Mouse (Mus musculus) cortical plate, adult 2 months (tissue): ENCODE data around the gene Gls2. TPM values are rescaled to one million over a fixed set of nuclear protein-coding genes. Genes with fewer than 3 reads are reported as not detected.
A peak's percentile ranks its signal among the peaks of the same experiment; 100 is the strongest.
"Not testable (repeated sequence)": the region's sequence is repeated elsewhere in the genome, so short reads cannot be mapped to it uniquely, and the experiment has no call there.

Experiments used
- H3K27ac ChIP-seq: fragments of 200-500 bp; 2 replicates; pipeline ENCODE4 v1.5.1; 2012; ENCODE audit warnings: low read length, control low read depth, inconsistent platforms; ENCODE audit not compliant: insufficient read depth
- H3K4me1 ChIP-seq: fragments of 200-500 bp; 2 replicates; pipeline ENCODE4 v1.6.1; 2011; ENCODE audit warnings: low read length; ENCODE audit not compliant: control insufficient read depth, insufficient read depth
- H3K4me3 ChIP-seq: fragments of 200-500 bp; 2 replicates; pipeline ENCODE4 v1.5.1; 2011; ENCODE audit warnings: mild to moderate bottlenecking, low read length, control low read depth; ENCODE audit not compliant: insufficient read depth
- CTCF ChIP-seq: fragments of 200-500 bp; IDR thresholded peaks from 2 replicates; pipeline ENCODE4 v1.5.1; 2011; ENCODE audit warnings: mild to moderate bottlenecking, control low read depth, low read length; ENCODE audit not compliant: insufficient read depth; ENCODE audit errors: extremely low read depth
- POLR2A ChIP-seq: fragments of 200-500 bp; IDR thresholded peaks from 2 replicates; pipeline ENCODE4 v1.6.1; 2011; ENCODE audit warnings: mild to moderate bottlenecking, low read length, control low read depth; ENCODE audit not compliant: insufficient read depth; ENCODE audit errors: extremely low read depth
- polyA plus RNA-seq: library from polyadenylated mRNA; depleted of rRNA; stranded (reverse); fragments of >200 nt; gene quantifications from 2 replicates; pipeline ENCODE4 v1.2.3, GENCODE M21; 2012

The Gls2 gene
- polyA plus RNA-seq, 1 experiment, result 54.8 TPM

DNA sequence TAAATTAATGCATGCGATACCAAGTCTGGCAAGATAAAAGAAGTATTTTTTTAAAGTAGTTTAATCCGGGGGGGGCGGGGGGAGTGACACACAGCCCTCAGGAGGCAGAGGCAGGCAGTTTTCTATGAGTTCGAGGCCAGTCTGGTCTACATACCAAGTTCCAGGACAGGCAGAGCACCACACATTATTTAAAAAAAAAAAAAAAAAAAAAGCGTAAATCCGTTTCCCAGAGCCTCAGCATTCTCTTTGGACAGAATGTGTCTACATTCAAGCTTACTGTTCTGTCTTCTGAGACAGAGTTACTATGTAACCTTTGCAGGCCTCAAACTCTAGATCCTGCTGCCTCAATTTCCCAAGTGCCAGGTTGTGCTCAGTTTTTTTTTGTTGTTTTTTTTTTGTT, 17.9 kb downstream of the Gls2 start:
- H3K4me3 ChIP-seq, result peak overlapping the region; percentile 39

DNA sequence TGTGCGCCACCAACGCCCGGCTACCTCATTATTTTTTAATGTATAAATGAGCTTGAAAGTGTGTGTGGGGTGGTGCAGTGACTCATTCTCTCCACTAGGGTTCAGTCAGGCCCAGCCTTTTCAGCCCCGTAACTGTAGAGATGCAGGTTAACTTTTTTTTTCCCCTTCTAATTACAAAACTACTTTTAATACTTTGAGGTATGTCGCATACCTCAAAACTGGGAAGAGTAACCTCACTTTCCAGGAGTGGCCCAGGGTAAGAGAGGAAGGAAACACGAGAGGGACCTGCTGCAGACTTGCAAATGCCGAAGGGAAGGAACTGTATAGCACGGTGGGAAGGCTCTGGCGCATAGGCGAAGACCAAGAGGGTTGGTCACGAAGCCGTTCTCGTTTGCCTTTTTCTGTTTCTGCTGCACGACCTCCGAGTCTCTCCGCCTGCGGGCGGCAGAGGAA, 18.6 kb downstream of the Gls2 start:
- peak; percentile 66 for TF ChIP-seq CTCF
- no peak for TF ChIP-seq POLR2A
- no peak overlapping the region for H3K27ac ChIP-seq
- H3K4me1 ChIP-seq, result 0 out of 2 replicates have a peak, but pooled peaks cover 3% of the 10 kb centered on the region
- H3K4me3 ChIP-seq, result peak overlapping the region; percentile 23; the same call in 1 of the 2 replicates

More for the DNA sequence above, 17.9 kb downstream of the Gls2 start:
- Histone ChIP-seq H3K4me1 (0 out of 2 replicates have a peak, but pooled peaks cover 3% of the 10 kb centered on the region), H3K27ac (no peak overlapping the region)
- TF ChIP-seq CTCF (no peak), POLR2A (no peak)

DNA sequence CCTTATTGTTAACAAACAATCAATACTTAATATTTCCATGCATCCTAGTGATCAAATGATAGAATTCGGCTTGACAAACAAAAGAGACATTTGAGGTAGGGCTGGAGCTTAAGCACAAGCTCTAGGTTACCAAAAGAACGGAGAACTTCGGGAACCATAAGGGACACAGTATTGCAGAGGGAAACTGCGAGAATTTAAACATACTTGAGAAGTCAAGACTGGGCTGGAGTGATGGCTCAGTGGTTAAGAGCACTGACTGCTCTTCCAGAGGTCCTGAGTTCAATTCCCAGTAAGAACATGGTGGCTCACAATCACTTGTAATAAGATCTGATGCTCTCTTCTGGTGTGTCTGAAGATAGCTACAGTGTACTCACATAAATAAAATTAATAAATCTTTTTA, 19.9 kb downstream of the Gls2 start:
- not testable (repeated sequence) for H3K4me1 ChIP-seq, H3K27ac ChIP-seq, H3K4me3 ChIP-seq

- TF ChIP-seq CTCF (no peak), POLR2A (no peak)
- H3K27ac ChIP-seq, result no peak overlapping the region
- no peak overlapping the region for H3K4me3 ChIP-seq
Observed at GRCm38 (mm10) chr10:128214981-128215380, 20.7 kb downstream of the Gls2 start.

DNA sequence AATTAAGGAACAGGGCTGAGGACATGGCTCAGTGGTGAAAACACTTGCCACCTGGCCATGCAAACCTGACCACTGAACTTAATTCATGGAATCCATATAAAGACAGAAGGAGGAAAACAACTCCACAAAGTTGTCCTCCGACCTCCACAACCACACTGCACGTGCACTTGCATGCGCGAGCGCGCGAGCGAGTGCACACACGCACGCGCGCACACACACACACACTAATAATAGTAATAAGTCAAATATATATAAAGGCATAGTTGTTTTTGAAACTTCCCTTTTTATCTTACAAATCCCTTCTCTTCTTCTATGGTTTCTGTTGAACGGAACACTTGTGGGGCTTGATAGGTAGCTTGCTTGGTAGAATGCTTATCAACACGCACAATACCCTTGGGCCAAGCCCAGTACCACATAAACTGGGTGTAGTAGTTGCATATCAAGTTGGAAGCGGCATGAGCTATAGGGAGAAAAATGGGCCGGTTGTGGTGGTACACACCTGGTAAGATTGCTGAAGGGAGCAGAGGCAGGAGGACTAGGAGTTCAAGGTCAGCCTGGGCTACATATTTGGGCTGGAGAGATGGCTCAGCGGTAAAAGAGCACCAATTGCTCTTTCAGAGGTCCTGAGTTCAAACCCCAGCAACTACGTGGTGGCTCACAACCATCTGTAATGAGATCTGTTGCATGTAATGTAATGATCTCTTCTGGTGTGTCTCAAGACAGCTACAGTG, 24.3 kb downstream of the Gls2 start:
- no peak for TF ChIP-seq POLR2A
- TF ChIP-seq CTCF, result no peak

More at GRCm38 (mm10) chr10:128214981-128215380, 20.7 kb downstream of the Gls2 start:
- H3K4me1 ChIP-seq, result 0 out of 2 replicates have a peak, but pooled peaks cover 3% of the 10 kb centered on the region

GRCm38 (mm10) chr10:128221533-128222286, 27.5 kb downstream of the Gls2 start:
- no peak for TF ChIP-seq POLR2A
- no peak for TF ChIP-seq CTCF
- no peaks in the 10 kb centered on the region; the same call in 1 of the 2 replicates for H3K4me1 ChIP-seq
- H3K27ac ChIP-seq, result no peak overlapping the region
- H3K4me3 ChIP-seq, result no peak overlapping the region

More for the DNA sequence above, 24.3 kb downstream of the Gls2 start:
- no peaks in the 10 kb centered on the region for H3K4me1 ChIP-seq
- no peak overlapping the region for H3K27ac ChIP-seq
- H3K4me3 ChIP-seq, result no peak overlapping the region

DNA sequence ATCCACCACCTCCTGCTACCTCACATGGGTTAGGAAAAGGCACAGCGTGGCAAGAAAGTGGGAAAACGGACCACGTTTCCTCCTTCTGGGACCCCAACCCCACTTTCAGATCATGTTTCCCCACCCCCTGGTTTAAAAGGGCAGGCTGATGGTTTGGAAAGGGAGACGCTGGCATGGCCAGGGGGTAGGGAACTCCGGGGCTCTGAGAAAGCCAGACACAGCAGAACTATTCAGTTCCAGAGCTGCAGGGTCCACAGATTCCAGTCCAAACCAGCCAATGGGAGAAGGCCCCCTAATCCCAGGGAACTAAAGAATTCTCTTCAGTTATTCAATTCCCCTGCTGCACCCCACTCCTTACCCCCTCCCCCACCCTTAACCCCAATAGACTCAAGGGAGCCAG, 30.8 kb downstream of the Gls2 start:
- Histone ChIP-seq H3K4me3 (no peak overlapping the region), H3K27ac (no peak overlapping the region), H3K4me1 (no peaks in the 10 kb centered on the region; the same call in 1 of the 2 replicates)
- TF ChIP-seq CTCF (no peak), POLR2A (no peak)

- no peak within 1 kb of the TSS for H3K4me3 ChIP-seq
- H3K27ac ChIP-seq, result no peak within 1 kb of the TSS
- H3K4me1 ChIP-seq, result no peaks in the 10 kb centered on the region; the same call in 1 of the 2 replicates
- no peak for TF ChIP-seq POLR2A
- no peak for TF ChIP-seq CTCF
Observed at GRCm38 (mm10) chr10:128225538-128225937, 31.3 kb downstream of the Gls2 start, which contains the start of gene Mip. Gene Mip, plus strand, starts transcription at chr10:128225838.

DNA sequence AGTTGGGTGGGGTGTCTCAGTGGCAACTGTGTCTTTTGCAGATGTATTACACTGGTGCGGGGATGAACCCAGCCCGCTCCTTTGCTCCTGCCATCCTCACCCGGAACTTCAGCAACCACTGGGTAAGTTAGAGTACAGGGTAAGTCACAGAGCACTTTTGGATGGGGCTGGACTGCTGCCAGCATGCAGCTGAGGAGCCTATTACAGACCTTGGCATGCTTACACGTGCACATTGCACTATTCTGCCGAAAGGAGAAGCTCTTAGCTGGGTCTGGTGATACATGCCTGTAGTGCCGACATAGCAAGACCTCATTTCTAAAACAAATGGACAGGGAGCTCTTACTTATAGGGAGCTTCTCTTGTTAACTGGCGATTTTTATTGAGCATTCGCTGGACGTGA, 33.3 kb downstream of the Gls2 start:
- Histone ChIP-seq H3K4me3 (no peak overlapping the region), H3K4me1 (no peaks in the 10 kb centered on the region; the same call in 1 of the 2 replicates), H3K27ac (no peak overlapping the region)
- no peak for TF ChIP-seq POLR2A
- no peak for TF ChIP-seq CTCF
